Mouse (Mus musculus): Measurements from ENCODE around the gene Kctd5. TPM values are rescaled to one million over a fixed set of nuclear protein-coding genes. Genes with fewer than 3 reads are reported as not detected.

The Kctd5 gene
- total and polyA plus RNA-seq, 2 experiments = 4.5 to 6.0 TPM

GRCm38 (mm10) chr17:24006930-24007329, 66.4 kb downstream of the Kctd5 start:
- no peak overlapping the region; the same call in 1 of the 2 replicates for H3K27ac ChIP-seq (replicated peaks; ENCODE audit: insufficient read depth, low read depth, low read length)
- 44% methylated on average over 2 of the region's 2 CpGs for WGBS
- no peaks in the 10 kb centered on the region for H3K4me1 ChIP-seq (ENCODE audit: control insufficient read depth, insufficient read depth, low read length)
- no peaks in the 10 kb centered on the region for H3K36me3 ChIP-seq (ENCODE audit: control insufficient read depth, insufficient read depth, low read length)
- H3K79me2 ChIP-seq (ENCODE audit: control insufficient read depth, insufficient read depth, low read length) = no peaks in the 10 kb centered on the region
- peak; percentile 39 for DNase-seq (ENCODE audit: extremely low read depth, low read depth, low spot score)
- TF ChIP-seq POLR2A (IDR thresholded peaks at IDR 0.05; ENCODE audit: extremely low read depth, insufficient read depth, low read length) (no peak), CTCF (IDR thresholded peaks at IDR 0.05; ENCODE audit: low read depth, low read length) (no peak)
- no peaks in the 10 kb centered on the region for H3K27me3 ChIP-seq (ENCODE audit: control insufficient read depth, insufficient read depth, low read length)
- no peak overlapping the region for H3K9ac ChIP-seq (ENCODE audit: low read depth, low read length)
- no peak overlapping the region for H3K4me3 ChIP-seq (ENCODE audit: insufficient read depth, low read depth, low read length)

GRCm38 (mm10) chr17:24005049-24005448, 68.2 kb downstream of the Kctd5 start:
- H3K9ac ChIP-seq (ENCODE audit: low read depth, low read length) = no peak overlapping the region
- no peak for DNase-seq (ENCODE audit: extremely low read depth, low read depth, low spot score)
- no peaks in the 10 kb centered on the region for H3K36me3 ChIP-seq (ENCODE audit: control insufficient read depth, insufficient read depth, low read length)
- no peak overlapping the region for H3K4me3 ChIP-seq (ENCODE audit: insufficient read depth, low read depth, low read length)
- no peaks in the 10 kb centered on the region for H3K27me3 ChIP-seq (ENCODE audit: control insufficient read depth, insufficient read depth, low read length)
- WGBS = 94% methylated on average over 3 of the region's 3 CpGs
- no peak for TF ChIP-seq CTCF (IDR thresholded peaks at IDR 0.05; ENCODE audit: low read depth, low read length)
- no peak for TF ChIP-seq POLR2A (IDR thresholded peaks at IDR 0.05; ENCODE audit: extremely low read depth, insufficient read depth, low read length)
- H3K4me1 ChIP-seq (ENCODE audit: control insufficient read depth, insufficient read depth, low read length) = no peaks in the 10 kb centered on the region
- H3K27ac ChIP-seq (replicated peaks; ENCODE audit: insufficient read depth, low read depth, low read length) = no peak overlapping the region
- H3K79me2 ChIP-seq (ENCODE audit: control insufficient read depth, insufficient read depth, low read length) = no peaks in the 10 kb centered on the region

- Histone ChIP-seq H3K9ac (ENCODE audit: low read depth, low read length) (no peak overlapping the region), H3K4me1 (ENCODE audit: control insufficient read depth, insufficient read depth, low read length) (no peaks in the 10 kb centered on the region), H3K27me3 (ENCODE audit: control insufficient read depth, insufficient read depth, low read length) (no peaks in the 10 kb centered on the region), H3K79me2 (ENCODE audit: control insufficient read depth, insufficient read depth, low read length) (no peaks in the 10 kb centered on the region), H3K4me3 (ENCODE audit: insufficient read depth, low read depth, low read length) (no peak overlapping the region), H3K27ac (replicated peaks; ENCODE audit: insufficient read depth, low read depth, low read length) (no peak overlapping the region), H3K36me3 (ENCODE audit: control insufficient read depth, insufficient read depth, low read length) (no peaks in the 10 kb centered on the region)
- TF ChIP-seq CTCF (IDR thresholded peaks at IDR 0.05; ENCODE audit: low read depth, low read length) (no peak), POLR2A (IDR thresholded peaks at IDR 0.05; ENCODE audit: extremely low read depth, insufficient read depth, low read length) (no peak)
- WGBS = 94% methylated on average over 14 of the region's 14 CpGs
- no peak for DNase-seq (ENCODE audit: extremely low read depth, low read depth, low spot score)
These were observed 69.1 kb downstream of the Kctd5 start for GRCm38 (mm10) chr17:24004071-24004665.

- Histone ChIP-seq H3K79me2 (ENCODE audit: control insufficient read depth, insufficient read depth, low read length) (no peaks in the 10 kb centered on the region), H3K4me1 (ENCODE audit: control insufficient read depth, insufficient read depth, low read length) (no peaks in the 10 kb centered on the region), H3K9ac (ENCODE audit: low read depth, low read length) (no peak overlapping the region), H3K27me3 (ENCODE audit: control insufficient read depth, insufficient read depth, low read length) (no peaks in the 10 kb centered on the region), H3K4me3 (ENCODE audit: insufficient read depth, low read depth, low read length) (no peak overlapping the region), H3K27ac (replicated peaks; ENCODE audit: insufficient read depth, low read depth, low read length) (no peak overlapping the region), H3K36me3 (ENCODE audit: control insufficient read depth, insufficient read depth, low read length) (no peaks in the 10 kb centered on the region)
- no peak for TF ChIP-seq CTCF (IDR thresholded peaks at IDR 0.05; ENCODE audit: low read depth, low read length)
- no peak for TF ChIP-seq POLR2A (IDR thresholded peaks at IDR 0.05; ENCODE audit: extremely low read depth, insufficient read depth, low read length)
- WGBS = 34% methylated on average over 5 of the region's 5 CpGs
- DNase-seq (ENCODE audit: extremely low read depth, low read depth, low spot score) = no peak
These were observed 72.9 kb downstream of the Kctd5 start for GRCm38 (mm10) chr17:24000404-24000803.

GRCm38 (mm10) chr17:23998383-23998782, 74.9 kb downstream of the Kctd5 start:
- no peak overlapping the region for H3K27ac ChIP-seq (replicated peaks; ENCODE audit: insufficient read depth, low read depth, low read length)
- TF ChIP-seq POLR2A (IDR thresholded peaks at IDR 0.05; ENCODE audit: extremely low read depth, insufficient read depth, low read length) = no peak
- TF ChIP-seq CTCF (IDR thresholded peaks at IDR 0.05; ENCODE audit: low read depth, low read length) = no peak
- H3K27me3 ChIP-seq (ENCODE audit: control insufficient read depth, insufficient read depth, low read length) = no peaks in the 10 kb centered on the region
- 64% methylated on average over 6 of the region's 6 CpGs for WGBS
- H3K4me3 ChIP-seq (ENCODE audit: insufficient read depth, low read depth, low read length) = no peak overlapping the region
- H3K4me1 ChIP-seq (ENCODE audit: control insufficient read depth, insufficient read depth, low read length) = no peaks in the 10 kb centered on the region
- H3K36me3 ChIP-seq (ENCODE audit: control insufficient read depth, insufficient read depth, low read length) = no peaks in the 10 kb centered on the region
- no peak overlapping the region for H3K9ac ChIP-seq (ENCODE audit: low read depth, low read length)
- H3K79me2 ChIP-seq (ENCODE audit: control insufficient read depth, insufficient read depth, low read length) = no peaks in the 10 kb centered on the region
- DNase-seq (ENCODE audit: extremely low read depth, low read depth, low spot score) = no peak

GRCm38 (mm10) chr17:23997901-23998300, 75.4 kb downstream of the Kctd5 start, which contains the start of gene Prss22:
Prss22 (minus strand) TSS chr17:23998100.
- Histone ChIP-seq H3K27ac (replicated peaks; ENCODE audit: insufficient read depth, low read depth, low read length) (no peak within 1 kb of the TSS), H3K27me3 (ENCODE audit: control insufficient read depth, insufficient read depth, low read length) (no peaks in the 10 kb centered on the region), H3K4me1 (ENCODE audit: control insufficient read depth, insufficient read depth, low read length) (no peaks in the 10 kb centered on the region), H3K79me2 (ENCODE audit: control insufficient read depth, insufficient read depth, low read length) (no peaks in the 10 kb centered on the region), H3K4me3 (ENCODE audit: insufficient read depth, low read depth, low read length) (no peak within 1 kb of the TSS), H3K36me3 (ENCODE audit: control insufficient read depth, insufficient read depth, low read length) (no peaks in the 10 kb centered on the region), H3K9ac (ENCODE audit: low read depth, low read length) (no peak within 1 kb of the TSS)
- DNase-seq (ENCODE audit: extremely low read depth, low read depth, low spot score) = no peak
- WGBS = 51% methylated on average over 2 of the region's 2 CpGs
- no peak for TF ChIP-seq CTCF (IDR thresholded peaks at IDR 0.05; ENCODE audit: low read depth, low read length)
- TF ChIP-seq POLR2A (IDR thresholded peaks at IDR 0.05; ENCODE audit: extremely low read depth, insufficient read depth, low read length) = no peak

Other genes with a start within 250 kb of the Kctd5 start
- 153 and 187 TPM in 2 replicates for gene Elob, start 244.3 kb downstream of the Kctd5 start, total RNA-seq (2014; rRNA removed)
- gene Elob, start 244.3 kb downstream of the Kctd5 start, polyA plus RNA-seq (2012; rRNA removed) = 276 and 336 TPM in 2 replicates
- gene Prss33, start 237.4 kb downstream of the Kctd5 start, total RNA-seq (2014; rRNA removed) = not detected in 2 replicates
- gene Prss33, start 237.4 kb downstream of the Kctd5 start, polyA plus RNA-seq (2012; rRNA removed) = not detected in 2 replicates
- not detected in 2 replicates for gene Prss32, start 229.6 kb downstream of the Kctd5 start, total RNA-seq (2014; rRNA removed)
- gene Prss32, start 229.6 kb downstream of the Kctd5 start, polyA plus RNA-seq (2012; rRNA removed) = 0.24 and 0.45 TPM in 2 replicates
- 0.13 TPM in 1 of 2 replicates, not detected in the other for gene Prss41, start 229.3 kb downstream of the Kctd5 start, total RNA-seq (2014; rRNA removed)
- 0.05 and 0.16 TPM in 2 replicates for gene Prss41, start 229.3 kb downstream of the Kctd5 start, polyA plus RNA-seq (2012; rRNA removed)
- gene Prss21, start 205.4 kb downstream of the Kctd5 start, total RNA-seq (2014; rRNA removed) = not detected in 2 replicates
- gene Prss21, start 205.4 kb downstream of the Kctd5 start, polyA plus RNA-seq (2012; rRNA removed) = not detected in 2 replicates
- gene Dcpp1, start 192.6 kb downstream of the Kctd5 start, total RNA-seq (2014; rRNA removed) = not detected in 2 replicates
- gene Dcpp1, start 192.6 kb downstream of the Kctd5 start, polyA plus RNA-seq (2012; rRNA removed) = not detected in 2 replicates
- not detected in 2 replicates for gene Dcpp2, start 192.6 kb downstream of the Kctd5 start, total RNA-seq (2014; rRNA removed)
- not detected in 2 replicates for gene Dcpp2, start 192.6 kb downstream of the Kctd5 start, polyA plus RNA-seq (2012; rRNA removed)
- not detected in 2 replicates for gene Dcpp3, start 156.0 kb downstream of the Kctd5 start, total RNA-seq (2014; rRNA removed)
- not detected in 2 replicates for gene Dcpp3, start 156.0 kb downstream of the Kctd5 start, polyA plus RNA-seq (2012; rRNA removed)
- not detected in 2 replicates for gene Sbp, start 131.8 kb downstream of the Kctd5 start, total RNA-seq (2014; rRNA removed)
- gene Sbp, start 131.8 kb downstream of the Kctd5 start, polyA plus RNA-seq (2012; rRNA removed) = not detected in 2 replicates
- gene Sbpl, start 118.2 kb downstream of the Kctd5 start, total RNA-seq (2014; rRNA removed) = not detected in 2 replicates
- not detected in 2 replicates for gene Sbpl, start 118.2 kb downstream of the Kctd5 start, polyA plus RNA-seq (2012; rRNA removed)
- 0.13 and 0.18 TPM in 2 replicates for gene Prss30, start 92.9 kb downstream of the Kctd5 start, total RNA-seq (2014; rRNA removed)
- 0.16 TPM in 2 replicates for gene Prss30, start 92.9 kb downstream of the Kctd5 start, polyA plus RNA-seq (2012; rRNA removed)
- gene Prss22, start 75.4 kb downstream of the Kctd5 start, total RNA-seq (2014; rRNA removed) = not detected in 2 replicates
- not detected in 2 replicates for gene Prss22, start 75.4 kb downstream of the Kctd5 start, polyA plus RNA-seq (2012; rRNA removed)
- not detected in 2 replicates for gene Prss27, start 35.3 kb downstream of the Kctd5 start, total RNA-seq (2014; rRNA removed)
- gene Prss27, start 35.3 kb downstream of the Kctd5 start, polyA plus RNA-seq (2012; rRNA removed) = not detected in 2 replicates
- 19.7 and 23.6 TPM in 2 replicates for gene Pdpk1, start 77.4 kb upstream of the Kctd5 start, total RNA-seq (2014; rRNA removed)
- gene Pdpk1, start 77.4 kb upstream of the Kctd5 start, polyA plus RNA-seq (2012; rRNA removed) = 8.6 and 10.2 TPM in 2 replicates
- 19.3 and 23.8 TPM in 2 replicates for gene Amdhd2, start 90.3 kb upstream of the Kctd5 start, total RNA-seq (2014; rRNA removed)
- 26.7 and 35.4 TPM in 2 replicates for gene Amdhd2, start 90.3 kb upstream of the Kctd5 start, polyA plus RNA-seq (2012; rRNA removed)
- 40.0 and 68.4 TPM in 2 replicates for gene Atp6v0c, start 96.2 kb upstream of the Kctd5 start, total RNA-seq (2014; rRNA removed)
- gene Atp6v0c, start 96.2 kb upstream of the Kctd5 start, polyA plus RNA-seq (2012; rRNA removed) = 625 and 644 TPM in 2 replicates
- 13.3 and 22.2 TPM in 2 replicates for gene Tbc1d24, start 132.1 kb upstream of the Kctd5 start, total RNA-seq (2014; rRNA removed)
- gene Tbc1d24, start 132.1 kb upstream of the Kctd5 start, polyA plus RNA-seq (2012; rRNA removed) = 23.6 and 31.5 TPM in 2 replicates
- gene Ntn3, start 136.0 kb upstream of the Kctd5 start, total RNA-seq (2014; rRNA removed) = 2.3 and 2.8 TPM in 2 replicates
- 7.4 and 7.8 TPM in 2 replicates for gene Ntn3, start 136.0 kb upstream of the Kctd5 start, polyA plus RNA-seq (2012; rRNA removed)
- gene Tedc2, start 147.4 kb upstream of the Kctd5 start, total RNA-seq (2014; rRNA removed) = 44.1 and 53.2 TPM in 2 replicates
- 61.4 and 78.0 TPM in 2 replicates for gene Tedc2, start 147.4 kb upstream of the Kctd5 start, polyA plus RNA-seq (2012; rRNA removed)
- gene Ccnf, start 178.0 kb upstream of the Kctd5 start, total RNA-seq (2014; rRNA removed) = 3.0 and 3.5 TPM in 2 replicates
- 5.5 and 6.5 TPM in 2 replicates for gene Ccnf, start 178.0 kb upstream of the Kctd5 start, polyA plus RNA-seq (2012; rRNA removed)